Mouse (Mus musculus) liver, embryonic 14.5 days (tissue): Measurements from ENCODE around the gene Hist1h2bb.

Experiments used
- CTCF ChIP-seq: IDR thresholded peaks from 2 replicates; pipeline ENCODE4 v1.5.1; 2016; ENCODE audit warnings: antibody characterized with exemption, low read depth, control low read depth
- EP300 ChIP-seq: IDR thresholded peaks from 2 replicates; pipeline ENCODE4 v1.6.1; 2016; ENCODE audit warnings: antibody characterized with exemption, low read depth

DNA sequence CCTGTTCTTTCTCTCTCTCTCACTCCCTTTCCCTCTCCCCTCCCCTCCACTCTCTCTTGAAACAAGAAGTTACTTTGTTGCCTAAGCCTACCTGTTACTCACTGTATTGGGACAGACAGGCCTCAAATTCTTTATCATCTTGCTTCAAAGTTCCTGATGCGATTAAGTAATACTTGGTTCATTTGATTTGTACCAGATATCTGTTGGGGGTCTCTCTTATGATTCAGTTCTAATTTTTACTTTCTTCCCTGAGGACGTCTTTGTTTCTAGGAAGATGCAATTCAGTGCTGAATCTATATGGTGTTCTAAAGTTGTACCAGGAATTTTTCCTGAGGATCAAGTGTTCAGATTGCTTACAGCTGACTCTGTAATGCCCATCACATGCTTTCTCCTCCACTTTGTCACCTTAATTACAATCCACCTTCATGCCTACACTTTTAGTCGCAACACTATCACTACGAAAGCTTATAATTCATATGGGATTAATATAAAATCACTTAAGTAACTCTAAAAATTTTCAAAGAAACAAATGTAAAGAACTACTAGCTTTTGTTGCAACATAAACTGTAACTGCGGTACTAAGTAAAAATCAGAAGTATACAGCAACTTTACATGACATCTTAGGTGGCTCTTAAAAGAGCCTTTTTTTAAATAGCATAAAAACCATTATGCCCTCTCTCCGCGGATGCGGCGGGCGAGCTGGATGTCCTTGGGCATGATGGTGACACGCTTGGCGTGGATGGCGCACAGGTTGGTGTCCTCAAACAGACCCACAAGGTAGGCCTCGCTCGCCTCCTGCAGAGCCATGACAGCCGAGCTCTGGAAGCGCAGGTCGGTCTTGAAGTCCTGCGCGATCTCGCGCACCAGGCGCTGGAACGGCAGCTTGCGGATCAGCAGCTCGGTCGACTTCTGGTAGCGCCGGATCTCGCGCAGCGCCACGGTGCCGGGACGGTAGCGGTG lies 1.8 kb upstream of the Hist1h2bb start:
- TF ChIP-seq CTCF: no peak
- TF ChIP-seq EP300: no peak
